Comparison of ENCODE assay signal across 8 mouse cellular contexts in the genomic region with DNA sequence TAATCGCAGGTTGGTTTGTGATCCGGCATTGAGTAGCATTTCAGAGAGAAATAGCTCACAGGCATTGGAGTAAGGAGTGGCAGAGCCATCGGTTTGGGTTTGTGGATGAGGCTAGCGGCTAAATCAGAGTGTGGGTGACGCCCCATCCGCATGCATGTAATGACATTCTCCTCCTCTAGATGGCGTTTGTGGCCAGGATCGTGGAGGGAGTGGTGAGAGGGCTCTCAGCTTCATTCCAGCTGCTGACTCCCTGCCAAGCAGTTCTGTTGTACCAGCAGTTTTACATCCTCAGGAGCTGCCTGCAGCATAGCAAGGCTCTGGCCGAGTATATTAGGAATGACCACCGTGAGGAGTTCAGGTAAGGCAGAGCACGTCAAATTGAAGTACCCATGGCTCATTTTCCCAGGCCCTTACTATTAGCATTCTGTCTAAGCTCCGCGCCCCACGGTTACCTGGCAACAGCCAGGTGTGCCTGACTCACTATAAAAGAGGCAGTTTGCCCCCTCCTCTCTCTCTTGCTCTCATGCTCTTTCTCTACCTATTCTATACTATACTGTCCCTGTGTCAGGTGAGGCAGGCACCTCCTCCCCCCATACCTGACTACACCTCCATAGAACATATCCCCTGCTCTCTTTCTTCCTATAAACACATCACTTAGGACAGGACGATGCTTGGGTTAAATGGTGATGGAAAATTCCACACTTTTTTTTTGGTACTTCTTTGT. TPM values are rescaled to one million over a fixed set of nuclear protein-coding genes. Genes with fewer than 3 reads are reported as not detected.
DNase-seq lines count a peak whose midpoint lies in the region; ATAC-seq and TF ChIP-seq lines count a peak whose summit lies in the region.

No protein-coding gene starts in this region.

- no peaks in the 10 kb centered on the region for H3K4me1 ChIP-seq in cerebellum, adult 2 months (ENCODE audit: control insufficient read depth, insufficient read depth, low read length)
- 0 out of 2 replicates have a peak, but pooled peaks cover 7% of the 10 kb centered on the region for H3K4me1 ChIP-seq in forebrain, postnatal 0 days (ENCODE audit: insufficient read depth)

- H3K36me3 ChIP-seq in forebrain, postnatal 0 days (ENCODE audit: insufficient read depth): no peaks in the 10 kb centered on the region

- peak overlapping the region; percentile 29 for H3K4me2 ChIP-seq in forebrain, postnatal 0 days (ENCODE audit: low read depth)

- WGBS in cerebellum, adult 2 months: 24% methylated on average over 15 of the region's 15 CpGs
- 19% methylated on average over 15 of the region's 15 CpGs for WGBS in forebrain, postnatal 0 days

- H3K9ac ChIP-seq in forebrain, postnatal 0 days: no peak overlapping the region

- H3K9me3 ChIP-seq in forebrain, postnatal 0 days (ENCODE audit: low read length): no peaks in the 10 kb centered on the region

- peak; percentile 93 for ATAC-seq in forebrain, postnatal 0 days
- ATAC-seq in hematopoietic stem cell, adult 5-6 weeks (replicated peaks in 1 of 2; ENCODE audit: insufficient read depth in 1 of 2, low FRiP score in 2 of 2, low TSS enrichment in 1 of 2, low read depth in 1 of 2, poor library complexity in 2 of 2, severe bottlenecking in 2 of 2): peak; percentile 23 to 68; a peak in 2 of 4 replicates
- ATAC-seq in neutrophil, adult 5-6 weeks (ENCODE audit: extremely low read depth, insufficient number of reproducible peaks, low FRiP score, poor library complexity, severe bottlenecking): 0 out of 2 replicates have a peak, but pooled peaks have one; percentile 48

- peak; percentile 60 for TF ChIP-seq CTCF in cerebellum, adult 2 months (IDR thresholded peaks at IDR 0.05; ENCODE audit: borderline replicate concordance, insufficient read depth, low read depth, low read length)
- TF ChIP-seq CTCF in forebrain, postnatal 0 days (IDR thresholded peaks at IDR 0.05; ENCODE audit: low read depth): peak; percentile 88

- no peak overlapping the region for H3K27ac ChIP-seq in cerebellum, adult 2 months (ENCODE audit: insufficient read depth, low read length)
- H3K27ac ChIP-seq in forebrain, postnatal 0 days (ENCODE audit: low read depth, low read length): no peak overlapping the region

- TF ChIP-seq POLR2A in cerebellum, adult 2 months (IDR thresholded peaks at IDR 0.05; ENCODE audit: borderline replicate concordance, insufficient read depth, low read length): no peak

- peak; percentile 76 for DNase-seq in NIH3T3 (ENCODE audit: low read depth)
- DNase-seq in cerebellum, adult 2 months: peak; percentile 25 to 37
- peak; percentile 90 for DNase-seq in forebrain, postnatal 0 days
- peak; percentile 40 to 67 for DNase-seq in layer of hippocampus, adult 18-20 months (ENCODE audit: low spot score in 2 of 2)
- DNase-seq in lung, adult 18-20 months: peak; percentile 68 to 74
- DNase-seq in urinary bladder, postnatal 10 days (ENCODE audit: low spot score): peak; percentile 29

- no peaks in the 10 kb centered on the region for H3K27me3 ChIP-seq in cerebellum, adult 2 months (ENCODE audit: control insufficient read depth, insufficient read depth, low read length)
- no peaks in the 10 kb centered on the region for H3K27me3 ChIP-seq in forebrain, postnatal 0 days (ENCODE audit: insufficient read depth, low read length)

- no peak overlapping the region for H3K4me3 ChIP-seq in cerebellum, adult 2 months (replicated peaks; ENCODE audit: insufficient read depth, low read depth, low read length)
- H3K4me3 ChIP-seq in forebrain, postnatal 0 days (ENCODE audit: low read depth, low read length): peak overlapping the region; percentile 11; the same call in 1 of the 2 replicates

RNA-seq across cellular contexts. Expression of a gene that starts 48.4 kb away (rescaled TPM):
- 0.67 and 0.87 TPM in 2 replicates for polyA plus RNA-seq in cerebellum, adult 2 months (2012; rRNA removed)
- 0.62 and 0.90 TPM in 2 replicates for total RNA-seq in forebrain, postnatal 0 days (2014; rRNA removed)
- polyA plus RNA-seq in forebrain, postnatal 0 days (2015; fragmentation: Nextera tagmentation; extraction: Ambion mirVana): 0.21 and 0.31 TPM in 2 replicates
- total RNA-seq in hematopoietic stem cell, adult 5-6 weeks (2017): 1.3 TPM in 1 of 2 replicates, not detected in the other
- under 1 TPM; 0.23 to 0.84 TPM for total RNA-seq in layer of hippocampus, adult 18-20 months (2021)
- total RNA-seq in neutrophil, adult 5-6 weeks (2017): not detected in 2 replicates

RNA-seq across cellular contexts. Expression of a gene that starts 50.0 kb away (rescaled TPM):
- 6.6 TPM in 2 replicates for polyA plus RNA-seq in cerebellum, adult 2 months (2012; rRNA removed)
- total RNA-seq in forebrain, postnatal 0 days (2014; rRNA removed): 1.2 and 4.0 TPM in 2 replicates
- polyA plus RNA-seq in forebrain, postnatal 0 days (2015; fragmentation: Nextera tagmentation; extraction: Ambion mirVana): 1.7 and 2.3 TPM in 2 replicates
- 3.5 and 4.2 TPM in 2 replicates for total RNA-seq in hematopoietic stem cell, adult 5-6 weeks (2017)
- total RNA-seq in layer of hippocampus, adult 18-20 months (2021): 10 to 100 TPM; 10.1 to 10.9 TPM
- total RNA-seq in neutrophil, adult 5-6 weeks (2017): 6.8 and 7.5 TPM in 2 replicates

Comparison
In these comparisons a context has a peak if more than half of its experiments do, and no peak if none do; other contexts are left out.
1. DNase-seq: peak in every context shown above with its lines; median percentile 90 in forebrain, postnatal 0 days; 76 in NIH3T3; 71 in lung, adult 18-20 months; 54 in layer of hippocampus, adult 18-20 months; 31 in cerebellum, adult 2 months; 29 in urinary bladder, postnatal 10 days.